In genomic region chr8:126072678-126073077, GRCm38 (mm10) we compare ENCODE assay signal across 11 mouse cellular contexts.
A peak's percentile ranks its signal among the peaks of the same experiment; 100 is the strongest.
DNase-seq lines count a peak whose midpoint lies in the region; ATAC-seq and TF ChIP-seq lines count a peak whose summit lies in the region.
"Had no signal": no experiment of that assay in that cellular context is flagged by ENCODE, and none has a peak within 500 bp of the region (broad histone marks: within the 10 kb centered on the region; RNA-seq: fewer than 3 reads in every experiment).

No protein-coding gene starts in this region.

- peaks cover 22% of the 10 kb centered on the region for H3K27me3 ChIP-seq in midbrain, embryonic 12.5 days
- no peaks in the 10 kb centered on the region for H3K27me3 ChIP-seq in midbrain, postnatal 0 days (ENCODE audit: insufficient read depth, low read length)
- H3K27me3 ChIP-seq in forebrain, embryonic 14.5 days (replicated peaks; ENCODE audit: control insufficient read depth, insufficient read depth, low read length): no peaks in the 10 kb centered on the region
- H3K27me3 ChIP-seq in hindbrain, postnatal 0 days (ENCODE audit: insufficient read depth, low read length): no peaks in the 10 kb centered on the region
- H3K27me3 ChIP-seq in neural tube, embryonic 15.5 days (replicated peaks): no peaks in the 10 kb centered on the region

- H3K4me3 ChIP-seq in midbrain, embryonic 12.5 days: no peak overlapping the region
- no peak overlapping the region for H3K4me3 ChIP-seq in midbrain, postnatal 0 days (ENCODE audit: low read depth, low read length)
- H3K4me3 ChIP-seq in forebrain, embryonic 14.5 days (ENCODE audit: low read depth, low read length): no peak overlapping the region
- no peak overlapping the region for H3K4me3 ChIP-seq in hindbrain, postnatal 0 days (ENCODE audit: low read length)
- H3K4me3 ChIP-seq in neural tube, embryonic 15.5 days (replicated peaks): no peak overlapping the region

- H3K9ac ChIP-seq in midbrain, embryonic 12.5 days (replicated peaks): no peak overlapping the region
- no peak overlapping the region for H3K9ac ChIP-seq in midbrain, postnatal 0 days (replicated peaks; ENCODE audit: low read length, poor library complexity, severe bottlenecking)
- no peak overlapping the region for H3K9ac ChIP-seq in forebrain, embryonic 14.5 days (ENCODE audit: low read length)
- H3K9ac ChIP-seq in hindbrain, postnatal 0 days (replicated peaks; ENCODE audit: low read length): no peak overlapping the region
- H3K9ac ChIP-seq in neural tube, embryonic 15.5 days (replicated peaks): no peak overlapping the region

- H3K9me3 ChIP-seq in midbrain, embryonic 12.5 days: no peaks in the 10 kb centered on the region
- no peaks in the 10 kb centered on the region for H3K9me3 ChIP-seq in midbrain, postnatal 0 days (ENCODE audit: low read length)
- H3K9me3 ChIP-seq in forebrain, embryonic 14.5 days (replicated peaks; ENCODE audit: control insufficient read depth, low read length): no peaks in the 10 kb centered on the region
- H3K9me3 ChIP-seq in hindbrain, postnatal 0 days (ENCODE audit: low read length): no peaks in the 10 kb centered on the region
- H3K9me3 ChIP-seq in neural tube, embryonic 15.5 days (replicated peaks): no peaks in the 10 kb centered on the region

- ATAC-seq in midbrain, embryonic 12.5 days (ENCODE audit: low FRiP score, low read depth): no peak
- no peak for ATAC-seq in midbrain, postnatal 0 days (ENCODE audit: low FRiP score)
- 0 out of 2 replicates have a peak, but pooled peaks have one; percentile 46 for ATAC-seq in forebrain, embryonic 14.5 days
- ATAC-seq in hindbrain, postnatal 0 days: no peak
- ATAC-seq in neural tube, embryonic 15.5 days (ENCODE audit: low FRiP score): no peak

- H3K36me3 ChIP-seq in midbrain, embryonic 12.5 days: no peaks in the 10 kb centered on the region
- no peaks in the 10 kb centered on the region for H3K36me3 ChIP-seq in midbrain, postnatal 0 days (ENCODE audit: insufficient read depth, low read length)
- H3K36me3 ChIP-seq in forebrain, embryonic 14.5 days (ENCODE audit: control insufficient read depth, insufficient read depth, low read length): no peaks in the 10 kb centered on the region
- no peaks in the 10 kb centered on the region for H3K36me3 ChIP-seq in hindbrain, postnatal 0 days (ENCODE audit: insufficient read depth, low read length)
- H3K36me3 ChIP-seq in neural tube, embryonic 15.5 days: no peaks in the 10 kb centered on the region

- H3K4me1 ChIP-seq in midbrain, embryonic 12.5 days: peaks cover 12% of the 10 kb centered on the region
- peaks cover 11% of the 10 kb centered on the region for H3K4me1 ChIP-seq in midbrain, postnatal 0 days (ENCODE audit: insufficient read depth, low read length)
- peaks cover 8% of the 10 kb centered on the region; the same call in 1 of the 2 replicates for H3K4me1 ChIP-seq in forebrain, embryonic 14.5 days (ENCODE audit: control insufficient read depth, insufficient read depth, low read length)
- peaks cover 21% of the 10 kb centered on the region; the same call in 1 of the 2 replicates for H3K4me1 ChIP-seq in hindbrain, postnatal 0 days (ENCODE audit: insufficient read depth, low read length)
- H3K4me1 ChIP-seq in neural tube, embryonic 15.5 days: peaks cover 17% of the 10 kb centered on the region

- H3K27ac ChIP-seq in midbrain, embryonic 12.5 days (replicated peaks): 0 out of 2 replicates have a peak overlapping the region, but pooled peaks have one; percentile 12
- H3K27ac ChIP-seq in midbrain, postnatal 0 days (ENCODE audit: low read depth, low read length): no peak overlapping the region
- no peak overlapping the region for H3K27ac ChIP-seq in forebrain, embryonic 14.5 days (ENCODE audit: low read depth, low read length)
- H3K27ac ChIP-seq in hindbrain, postnatal 0 days: peak overlapping the region; percentile 60
- H3K27ac ChIP-seq in neural tube, embryonic 15.5 days (replicated peaks): peak overlapping the region; percentile 35; the same call in 1 of the 2 replicates

- peak overlapping the region; percentile 35 for H3K4me2 ChIP-seq in midbrain, embryonic 12.5 days (replicated peaks)
- H3K4me2 ChIP-seq in midbrain, postnatal 0 days (ENCODE audit: low read depth, low read length, poor library complexity, severe bottlenecking): no peak overlapping the region
- peak overlapping the region; percentile 30; the same call in 1 of the 2 replicates for H3K4me2 ChIP-seq in forebrain, embryonic 14.5 days (ENCODE audit: low read length)
- peak overlapping the region; percentile 7; the same call in 1 of the 2 replicates for H3K4me2 ChIP-seq in hindbrain, postnatal 0 days (ENCODE audit: low read depth, low read length)
- H3K4me2 ChIP-seq in neural tube, embryonic 15.5 days: peak overlapping the region; percentile 25

- no peak for TF ChIP-seq CTCF in midbrain, postnatal 0 days (IDR thresholded peaks at IDR 0.05)
- TF ChIP-seq CTCF in hindbrain, postnatal 0 days (IDR thresholded peaks at IDR 0.05; ENCODE audit: low read depth): no peak

- DNase-seq in midbrain, postnatal 0 days (ENCODE audit: low spot score): no peak
- peak; percentile 49 for DNase-seq in forebrain, embryonic 14.5 days (ENCODE audit: low spot score)
- no peak for DNase-seq in hindbrain, postnatal 0 days (ENCODE audit: low spot score)
- DNase-seq in heart, postnatal 4 days: no peak
- DNase-seq in layer of hippocampus, adult 9-11 months: no peak
- DNase-seq: adrenal gland, postnatal 36 days; cerebellum, adult 9-10 months; heart, adult 18-20 months; kidney, postnatal 25 days had no signal

- WGBS in midbrain, embryonic 12.5 days: 48% methylated on average over 5 of the region's 5 CpGs
- WGBS in midbrain, postnatal 0 days: 25% methylated on average over 5 of the region's 5 CpGs
- WGBS in forebrain, embryonic 14.5 days: 20% methylated on average over 5 of the region's 5 CpGs
- WGBS in hindbrain, postnatal 0 days: 28% methylated on average over 5 of the region's 5 CpGs
- 16% methylated on average over 5 of the region's 5 CpGs for WGBS in neural tube, embryonic 15.5 days

Comparison
In these comparisons a context has a peak if more than half of its experiments do, and no peak if none do; other contexts are left out.
1. H3K27ac ChIP-seq: peak in midbrain, embryonic 12.5 days (single experiment), hindbrain, postnatal 0 days (single experiment) and neural tube, embryonic 15.5 days (single experiment); none in midbrain, postnatal 0 days (single experiment) and forebrain, embryonic 14.5 days (single experiment).